Mouse (Mus musculus) cerebellum, adult 9-10 months (tissue): ENCODE data around the gene Daam1.
A peak's percentile ranks its signal among the peaks of the same experiment; 100 is the strongest.

Experiments used
- DNase-seq: peaks from one replicate; pipeline ENCODE4 v3.0.0; 2022

The Daam1 gene

DNA sequence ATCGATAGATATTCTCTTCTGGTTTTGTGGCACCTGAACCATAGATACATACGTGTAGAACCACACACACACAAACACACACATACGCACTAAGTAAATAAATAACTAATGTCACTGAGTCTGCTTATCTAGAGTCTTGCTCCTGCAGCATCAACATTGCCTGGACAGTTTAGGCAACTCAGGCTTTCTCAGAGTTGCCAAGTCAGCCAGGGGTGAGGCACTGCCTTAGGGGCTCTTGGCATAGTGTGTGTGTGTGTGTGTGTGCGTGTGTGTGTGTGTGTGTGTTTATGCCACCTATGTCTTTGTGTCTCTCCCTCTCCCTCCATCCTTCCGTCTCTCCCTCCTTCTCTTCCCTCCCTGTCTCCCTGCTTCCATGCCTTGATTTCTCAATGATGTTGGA lies 110.4 kb downstream of the Daam1 start:
- DNase-seq: no peak

DNA sequence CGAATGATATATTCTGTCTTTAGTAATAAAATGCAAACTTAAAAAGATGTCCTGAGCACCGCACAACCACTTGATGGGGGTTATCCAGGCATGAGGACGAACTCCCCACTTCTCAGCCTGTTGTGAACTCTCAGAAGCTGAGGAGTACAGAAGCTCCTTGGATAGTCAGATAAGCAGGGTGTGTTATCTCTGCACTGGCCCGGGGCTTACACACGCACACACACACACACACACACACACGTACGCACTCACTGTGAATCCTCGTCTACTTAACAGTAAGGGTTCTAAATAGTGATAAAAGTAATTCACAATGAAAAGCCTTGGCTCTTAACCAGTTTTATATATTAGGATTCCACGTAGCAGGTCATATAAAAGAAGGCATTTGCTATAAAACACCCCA lies 112.2 kb downstream of the Daam1 start:
- DNase-seq: no peak

DNA sequence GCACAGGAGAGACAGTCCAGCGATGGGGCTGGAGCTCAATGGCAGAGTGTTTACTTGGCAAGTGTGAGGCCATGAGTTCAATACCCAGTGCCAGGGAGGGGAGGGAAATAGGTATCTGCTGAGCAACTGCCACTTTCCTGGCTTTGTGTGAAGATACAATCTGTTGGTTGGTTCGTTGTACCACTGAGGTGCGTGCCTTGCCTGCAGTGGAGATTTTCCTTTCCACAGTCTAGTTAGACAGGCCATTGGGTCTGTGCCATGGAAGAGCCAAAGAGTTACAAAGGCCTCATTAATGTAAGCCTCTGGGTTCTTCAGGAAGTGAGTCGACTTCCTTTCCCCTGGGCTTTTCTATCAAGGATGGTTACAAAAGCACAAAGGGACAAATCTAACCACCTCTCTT lies 112.8 kb downstream of the Daam1 start:
- DNase-seq: no peak

DNA sequence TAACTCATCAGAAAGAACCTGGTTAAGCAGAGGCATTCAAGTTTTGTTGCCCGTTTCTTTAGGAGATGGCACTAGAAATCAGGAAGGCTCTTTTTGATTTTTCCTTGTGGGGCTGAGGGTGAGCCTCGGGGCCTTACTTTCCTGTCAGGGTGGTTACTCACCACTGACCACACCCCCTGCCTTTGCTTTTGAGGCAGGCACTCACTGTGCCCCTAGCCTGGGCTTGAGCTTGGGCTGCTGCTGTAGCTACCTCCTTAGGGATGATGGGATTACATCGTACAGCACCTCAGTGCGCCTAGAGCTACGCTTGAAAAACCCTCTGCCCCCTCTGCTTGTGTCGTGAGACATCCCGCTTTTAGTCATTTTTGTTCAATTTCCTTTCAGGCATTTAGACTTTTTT lies 115.0 kb downstream of the Daam1 start:
- no peak for DNase-seq

DNA sequence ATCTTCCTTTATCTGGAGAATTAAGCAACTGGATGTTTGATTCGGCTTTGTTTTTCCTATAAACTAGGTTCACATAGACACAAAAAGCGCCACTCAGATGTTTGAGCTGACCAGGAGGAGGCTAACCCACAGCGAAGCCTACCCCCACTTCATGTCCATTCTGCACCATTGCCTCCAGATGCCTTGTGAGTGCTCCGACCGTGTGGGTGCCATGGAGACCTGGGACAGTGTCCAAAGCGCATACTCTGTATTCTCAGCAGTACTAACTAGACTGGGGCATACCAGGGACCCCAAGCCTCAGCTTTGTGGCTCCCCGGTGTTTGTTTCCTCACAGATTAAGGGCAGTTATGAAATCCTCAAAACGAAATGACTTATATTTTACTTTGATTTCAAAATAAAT lies 115.6 kb downstream of the Daam1 start:
- no peak for DNase-seq

DNA sequence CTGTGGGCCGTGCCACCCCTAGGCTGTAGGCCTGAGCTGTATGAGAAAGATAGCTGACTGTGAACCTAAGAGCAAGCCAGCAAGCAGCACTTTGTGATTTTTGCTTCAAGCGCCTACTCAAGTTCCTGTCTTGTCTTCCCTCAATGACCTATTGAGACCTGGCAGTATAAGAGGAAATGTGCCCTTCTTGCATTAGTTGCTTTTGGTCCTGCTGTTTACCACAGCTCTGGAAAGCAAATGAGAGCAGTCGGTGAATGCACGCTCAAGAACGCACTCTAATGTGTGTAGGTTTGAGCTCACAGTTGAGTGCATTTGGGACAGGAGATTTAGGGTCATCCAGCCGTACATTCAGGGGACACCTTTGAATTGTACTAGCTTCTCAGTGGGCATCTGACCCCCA lies 118.1 kb downstream of the Daam1 start:
- no peak for DNase-seq

DNA sequence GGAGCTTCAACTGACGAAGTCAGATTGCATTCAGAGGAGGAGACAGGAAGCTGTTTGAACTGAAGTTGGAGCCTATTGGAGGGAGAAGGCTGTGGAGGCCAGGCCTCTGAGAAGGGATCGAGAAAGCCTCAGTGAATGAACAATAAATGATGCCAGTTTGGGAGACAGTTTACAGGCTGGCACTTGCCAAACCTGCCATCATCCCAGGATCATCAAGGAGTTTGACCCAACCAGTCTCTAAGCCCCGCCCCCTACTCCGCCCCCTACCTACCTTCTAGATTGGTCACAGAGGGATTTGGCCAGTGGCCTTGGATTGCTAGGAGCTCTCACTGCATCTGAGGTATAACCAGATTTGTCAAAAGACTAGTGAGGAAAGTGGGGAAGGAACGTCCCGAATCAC lies 118.7 kb downstream of the Daam1 start:
- no peak for DNase-seq

DNA sequence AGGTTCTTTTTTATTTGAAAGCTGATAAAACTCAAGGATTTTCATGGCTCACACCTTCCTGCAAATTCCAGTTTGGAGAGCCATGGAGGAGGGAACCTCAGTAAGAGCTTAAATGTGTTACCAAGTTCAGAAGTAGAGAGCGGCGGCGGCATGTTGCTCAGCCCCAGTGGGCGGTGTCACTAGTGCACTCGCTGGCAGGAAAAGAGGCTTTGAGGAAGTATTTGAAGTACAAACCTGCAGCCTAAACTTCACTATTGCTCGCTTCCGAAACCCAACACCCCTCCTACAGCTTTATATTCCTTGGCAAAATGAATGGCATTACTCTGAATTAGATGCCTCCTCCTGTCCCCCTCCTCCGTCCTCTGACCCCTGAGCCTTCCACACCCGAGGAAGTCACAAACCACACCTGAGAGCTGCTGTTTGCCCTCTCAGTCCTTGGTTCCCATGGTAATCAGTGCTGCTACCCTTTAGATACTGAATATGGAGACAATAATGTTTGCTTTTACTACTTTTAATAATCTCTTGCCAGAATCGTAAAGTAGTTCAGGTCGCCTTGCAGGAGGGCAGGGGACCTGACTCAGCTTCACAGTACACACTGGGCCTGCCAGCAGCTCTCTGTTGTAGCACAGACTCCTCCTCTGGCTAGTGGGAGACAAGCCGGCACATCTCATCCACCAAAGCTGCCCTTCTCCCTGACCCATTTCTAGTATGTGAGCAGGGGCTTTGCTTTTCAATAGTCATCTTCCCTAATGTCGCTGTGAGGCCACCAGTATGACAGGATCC lies 119.4 kb downstream of the Daam1 start:
- DNase-seq: no peak

DNA sequence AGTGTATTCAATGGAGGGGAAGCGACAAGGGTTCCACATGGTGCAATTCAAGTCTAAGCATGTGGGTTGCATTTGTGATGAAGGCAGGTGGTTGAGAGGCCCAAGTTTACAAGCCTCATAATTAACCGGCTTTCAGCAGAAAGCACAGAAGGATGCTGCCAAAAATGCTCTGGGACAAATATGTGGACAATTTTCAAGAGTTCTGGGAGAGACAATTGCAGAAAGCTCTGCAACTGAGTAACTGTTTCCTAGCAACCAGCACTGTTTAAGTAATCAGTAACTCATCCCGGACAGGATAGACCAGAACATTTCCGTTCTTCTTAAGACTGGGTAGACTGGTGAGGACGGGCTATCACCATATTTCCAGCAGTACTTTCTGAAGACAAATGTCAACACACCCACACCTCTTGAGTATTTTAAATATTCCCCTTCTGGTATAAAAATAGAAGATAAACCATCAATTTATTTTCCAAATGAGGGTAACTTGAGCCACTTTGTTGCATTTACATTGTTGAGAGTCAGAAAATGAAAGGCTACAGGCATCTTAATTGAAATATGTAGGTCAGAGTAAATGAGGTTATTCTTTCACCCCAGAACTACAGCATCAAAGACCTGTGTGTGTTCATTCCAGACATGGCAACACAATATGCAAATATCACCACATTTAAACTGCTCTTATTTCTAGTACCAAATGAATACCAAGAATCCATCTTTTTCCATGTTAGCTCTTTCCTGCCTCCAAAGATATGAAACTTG lies 123.5 kb downstream of the Daam1 start:
- DNase-seq: peak; percentile 24

DNA sequence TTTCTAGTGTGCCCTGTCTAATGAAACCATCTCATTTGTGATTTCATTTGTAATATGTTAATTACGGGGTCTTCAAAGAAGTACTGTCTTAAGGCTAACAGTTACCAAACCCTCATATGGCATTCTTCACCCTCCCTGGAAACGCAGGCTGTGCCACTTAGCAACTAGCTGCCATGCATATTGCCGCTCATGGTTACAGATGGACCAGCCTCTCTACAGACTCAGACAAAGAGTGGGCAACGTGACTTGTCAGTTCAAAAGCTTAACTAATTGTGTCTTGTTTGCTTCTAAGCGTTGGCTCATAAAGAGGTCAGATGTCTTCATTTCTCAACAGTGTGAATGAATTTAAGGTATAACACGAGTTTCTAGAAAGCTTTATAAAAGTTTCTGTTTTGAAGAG lies 126.1 kb downstream of the Daam1 start:
- DNase-seq: no peak

DNA sequence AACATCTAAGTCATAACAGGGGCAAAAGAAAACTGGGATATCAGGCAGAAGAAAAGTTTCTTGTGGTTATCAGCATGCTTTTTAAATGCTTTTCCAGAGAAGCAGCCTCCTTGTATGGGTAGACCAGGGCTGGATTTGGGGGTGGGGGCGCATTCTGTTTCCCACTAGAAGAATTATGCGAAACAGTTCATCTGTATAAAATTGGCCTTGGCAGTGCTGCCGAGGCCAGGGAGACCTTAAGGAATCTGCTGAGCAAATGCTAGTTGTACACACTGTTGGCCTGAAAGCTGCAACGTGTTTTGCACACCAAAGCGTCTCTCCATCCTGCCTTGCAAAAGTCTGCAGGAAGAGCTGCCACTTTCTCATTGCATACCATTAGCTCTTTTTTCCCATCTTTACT lies 126.6 kb downstream of the Daam1 start:
- no peak for DNase-seq

DNA sequence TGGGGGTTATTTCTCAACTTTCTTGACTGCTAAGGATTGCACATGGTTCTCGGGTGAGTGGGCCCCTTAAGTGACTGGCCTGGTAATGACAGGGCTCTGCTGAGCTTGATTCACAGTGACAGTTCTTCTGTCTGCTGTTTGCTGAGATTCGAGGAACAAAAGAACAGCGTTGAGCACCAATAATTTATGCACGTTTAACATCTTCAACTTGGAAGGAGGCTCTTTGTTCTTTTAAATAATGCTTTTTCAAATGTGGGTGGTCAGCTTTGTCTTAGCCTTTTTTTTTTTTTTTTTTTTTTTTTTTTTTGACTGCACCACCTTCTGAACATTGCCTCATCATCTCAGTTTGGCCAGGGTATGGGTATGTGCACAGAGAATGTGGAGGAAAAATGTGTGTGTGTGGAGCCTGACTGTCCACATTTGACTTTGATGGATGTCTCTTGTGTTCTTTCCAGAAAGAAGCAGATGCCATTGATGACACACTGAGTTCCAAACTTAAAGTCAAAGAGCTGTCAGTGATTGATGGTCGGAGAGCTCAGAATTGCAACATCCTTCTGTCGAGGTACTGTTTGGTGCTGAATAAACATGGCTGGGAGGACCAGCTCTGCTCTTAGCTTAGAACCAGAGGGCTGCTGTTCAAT lies 128.6 kb downstream of the Daam1 start:
- DNase-seq: no peak

DNA sequence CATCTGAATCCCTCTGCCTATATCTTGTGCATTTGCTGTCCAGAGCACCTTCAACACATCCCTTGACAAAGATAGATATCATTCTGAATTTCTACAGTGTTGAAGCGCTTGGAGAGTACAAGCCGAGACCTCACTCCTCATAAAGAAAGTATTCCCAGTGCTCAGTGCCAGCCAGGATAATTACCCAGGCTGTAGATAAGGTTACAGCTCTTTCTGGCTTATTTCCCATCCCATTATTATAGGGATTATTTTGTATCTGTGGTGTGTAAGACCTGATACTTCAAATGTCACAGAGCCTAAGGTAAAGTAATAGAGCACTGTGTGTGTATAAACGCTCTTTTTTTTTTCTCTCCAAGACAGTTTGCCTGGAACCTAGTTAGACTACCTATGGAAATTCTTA lies 130.8 kb downstream of the Daam1 start:
- DNase-seq: no peak

DNA sequence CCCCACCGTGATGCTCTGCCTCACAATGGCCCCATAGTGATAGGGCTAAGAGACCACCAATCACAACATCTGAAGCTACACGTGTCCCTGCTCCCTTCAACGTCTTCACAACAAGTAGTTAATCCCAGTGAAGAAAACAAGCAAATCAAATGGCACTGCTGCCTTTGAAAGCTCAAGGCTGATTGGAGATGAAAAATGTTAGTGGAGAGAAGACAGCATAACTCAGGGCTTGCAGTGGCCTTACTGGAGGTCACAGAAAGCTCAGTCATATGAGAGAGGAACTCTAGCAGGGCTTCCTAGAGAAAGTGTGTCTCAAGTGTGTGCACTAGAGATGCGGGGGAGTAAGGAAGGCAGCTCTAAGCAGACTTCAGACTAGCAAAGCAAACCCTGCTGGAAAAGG lies 131.7 kb downstream of the Daam1 start:
- DNase-seq: no peak

DNA sequence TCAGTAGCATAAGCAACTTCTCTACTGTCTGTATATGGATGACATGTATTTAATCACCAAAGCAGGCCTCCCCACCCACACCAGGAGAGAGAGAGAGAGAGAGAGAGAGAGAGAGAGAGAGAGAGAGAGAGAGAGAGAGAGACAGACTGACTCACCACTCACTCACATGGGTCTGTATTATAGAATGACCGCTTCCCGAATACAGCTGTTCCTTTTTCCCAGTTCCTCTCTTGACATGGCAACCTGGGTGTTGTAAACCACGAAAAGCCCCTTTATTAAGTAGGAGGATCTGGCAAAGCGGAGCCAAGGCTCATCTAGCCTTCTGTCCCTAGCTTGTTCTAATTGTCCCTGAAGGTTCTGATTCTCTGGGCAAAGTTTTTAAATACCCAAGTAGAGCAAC lies 137.7 kb downstream of the Daam1 start:
- DNase-seq: no peak

DNA sequence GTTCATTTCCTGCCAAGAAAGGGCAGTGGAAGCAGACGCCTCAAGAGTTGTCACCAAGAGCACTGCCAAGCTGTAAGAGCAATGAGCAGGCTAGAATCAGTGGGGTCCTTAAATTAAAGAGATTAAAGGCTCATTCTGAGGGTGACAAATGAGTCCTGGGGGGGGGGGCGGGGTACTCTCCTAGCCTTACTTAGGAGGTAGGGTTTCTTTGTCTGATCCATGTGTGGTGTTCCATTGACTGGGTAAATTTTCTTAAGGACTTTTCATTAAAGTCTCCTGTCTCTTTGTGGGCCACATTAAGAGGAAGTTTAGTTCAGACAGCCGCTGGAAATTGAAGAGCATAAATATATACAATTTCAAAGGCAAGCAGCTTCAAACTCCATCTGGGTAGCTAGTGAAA lies 138.1 kb downstream of the Daam1 start:
- DNase-seq: no peak

DNA sequence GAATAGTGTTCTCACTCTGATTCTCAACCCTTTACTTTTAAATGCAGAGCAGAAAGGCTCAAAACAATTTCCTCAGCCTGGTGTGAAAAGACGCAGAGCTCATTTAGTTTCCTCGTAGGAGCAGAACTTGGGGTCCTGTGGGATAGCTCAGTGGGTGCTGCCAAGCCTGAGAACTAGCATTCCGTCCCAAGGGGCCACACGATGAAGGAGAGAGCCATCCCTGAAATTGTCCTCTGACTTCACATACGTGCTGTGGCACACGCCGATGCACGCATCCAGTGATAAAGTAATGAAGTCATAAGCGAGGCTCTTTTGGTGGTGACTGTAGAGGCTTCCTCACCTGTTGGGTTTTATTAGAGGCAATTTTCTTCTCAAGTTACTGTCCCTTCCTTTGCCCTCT lies 138.6 kb downstream of the Daam1 start:
- DNase-seq: no peak

DNA sequence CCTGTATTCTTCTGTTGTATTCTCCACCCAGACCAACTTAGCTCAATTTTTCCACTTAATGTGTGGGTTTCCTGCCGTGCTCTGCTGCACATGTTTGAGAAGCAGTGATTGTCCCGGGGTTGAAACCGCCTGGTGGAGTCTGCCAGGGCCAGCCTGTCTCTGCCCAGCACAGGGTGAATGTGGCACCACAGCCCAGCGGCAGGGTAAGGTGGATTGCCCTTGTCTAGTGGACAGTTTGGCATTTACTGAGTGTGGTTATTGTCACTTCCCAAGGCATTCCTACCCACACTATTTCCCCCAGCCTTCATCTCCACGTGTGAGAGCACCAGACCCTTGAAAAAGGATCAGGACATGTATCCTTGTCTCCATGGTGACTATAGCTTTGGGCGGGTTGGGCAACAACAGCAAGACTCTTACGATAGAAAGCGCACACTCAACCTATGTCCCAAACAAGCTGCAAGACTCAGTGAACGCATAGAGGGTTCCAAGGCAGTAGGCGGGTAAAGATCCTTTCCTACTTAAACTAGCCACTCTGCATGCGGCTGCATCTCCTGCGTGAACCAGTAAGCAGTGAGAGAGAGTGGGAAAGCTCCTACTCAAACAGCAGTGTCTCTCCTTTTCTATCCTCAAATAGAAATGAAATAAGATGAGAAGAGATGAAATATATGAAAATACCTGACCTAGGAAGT lies 139.2 kb downstream of the Daam1 start:
- no peak for DNase-seq

DNA sequence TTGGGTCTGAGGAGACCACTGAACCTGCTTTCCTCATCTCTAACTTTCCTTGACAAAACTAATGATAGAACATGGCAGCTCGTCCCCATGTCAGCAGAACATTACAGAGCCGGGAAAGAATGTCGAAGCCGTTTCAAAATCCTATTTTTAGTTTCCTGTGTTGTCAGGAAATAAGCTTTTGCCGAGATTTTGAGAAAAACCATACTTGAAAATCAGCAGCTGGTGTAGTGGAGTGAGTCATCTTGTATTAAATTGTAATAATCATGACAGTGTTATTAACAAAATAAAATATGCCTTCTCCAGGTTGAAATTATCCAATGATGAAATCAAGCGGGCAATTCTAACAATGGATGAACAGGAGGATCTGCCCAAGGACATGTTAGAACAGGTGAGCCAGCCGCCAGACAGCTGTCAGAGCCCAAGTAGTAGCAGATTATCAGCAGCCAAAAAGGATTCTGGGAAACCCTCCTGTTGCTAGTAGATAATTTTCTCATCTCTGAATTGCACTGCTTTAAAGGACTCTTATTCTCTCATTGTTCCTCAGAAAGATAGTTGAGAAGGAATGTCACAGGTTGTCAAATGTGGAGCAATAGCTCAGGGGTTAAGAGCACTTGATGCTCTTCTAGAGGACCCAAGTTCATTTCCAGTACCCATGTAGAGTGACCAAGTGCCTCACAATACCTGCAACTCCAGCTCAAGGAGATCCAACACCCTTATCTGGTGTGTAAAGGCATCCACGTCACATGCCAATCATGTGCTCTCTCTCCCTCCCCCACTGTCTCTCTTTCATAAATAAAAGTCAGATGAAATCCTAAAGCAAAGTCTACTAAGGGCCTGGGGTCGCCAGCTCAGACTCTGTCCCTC lies 140.1 kb downstream of the Daam1 start:
- no peak for DNase-seq

DNA sequence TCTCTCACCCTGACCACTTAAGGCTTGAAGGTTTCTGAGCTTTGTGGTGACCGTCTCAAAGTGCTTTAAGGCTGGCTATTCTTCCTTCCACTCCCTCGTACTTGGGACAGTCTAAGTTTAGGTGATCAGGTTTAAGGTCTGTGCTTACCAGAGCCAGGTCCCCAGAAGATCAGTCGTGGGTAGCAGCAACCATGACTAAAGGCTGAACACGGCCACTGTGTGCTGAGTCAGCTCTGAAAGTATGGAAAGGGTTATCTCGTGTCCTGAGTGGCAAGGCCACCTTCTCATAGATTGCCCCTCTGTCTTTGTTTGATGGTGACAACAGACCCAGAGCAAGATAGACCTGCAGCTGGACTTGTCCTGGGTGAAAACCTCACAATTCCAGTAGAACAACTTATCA lies 141.2 kb downstream of the Daam1 start:
- no peak for DNase-seq

DNA sequence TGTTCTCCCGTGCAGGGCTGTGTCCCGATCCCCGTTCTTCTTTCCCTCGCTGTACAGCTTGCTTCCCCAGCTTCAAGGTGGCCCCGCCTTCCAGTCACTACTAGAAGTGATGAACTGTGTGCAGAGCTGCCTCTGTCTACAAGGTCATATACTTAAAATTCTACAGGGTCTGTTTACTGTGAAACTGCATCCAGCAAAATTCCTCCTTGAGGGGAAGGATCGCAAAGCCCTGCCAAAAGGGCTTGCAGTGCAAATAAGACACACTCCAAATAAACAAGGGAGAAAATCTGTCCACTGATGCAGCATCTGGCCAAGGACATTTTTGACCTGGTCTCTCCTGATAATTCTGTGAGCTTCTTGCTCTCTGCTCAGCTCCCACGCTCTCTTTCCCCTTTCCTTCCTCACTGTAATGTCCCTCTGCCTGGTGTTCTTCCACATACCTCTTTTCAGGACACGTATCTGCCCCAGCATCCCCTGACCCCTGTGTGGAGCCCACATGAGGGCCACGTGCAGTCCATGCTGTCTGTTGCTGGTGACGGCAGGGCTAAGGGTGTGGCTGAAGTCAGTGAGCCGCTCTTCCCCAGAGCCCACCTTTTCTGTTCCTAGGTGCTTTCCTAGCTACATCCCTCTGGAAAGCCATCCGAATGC lies 141.9 kb downstream of the Daam1 start:
- DNase-seq: no peak

DNA sequence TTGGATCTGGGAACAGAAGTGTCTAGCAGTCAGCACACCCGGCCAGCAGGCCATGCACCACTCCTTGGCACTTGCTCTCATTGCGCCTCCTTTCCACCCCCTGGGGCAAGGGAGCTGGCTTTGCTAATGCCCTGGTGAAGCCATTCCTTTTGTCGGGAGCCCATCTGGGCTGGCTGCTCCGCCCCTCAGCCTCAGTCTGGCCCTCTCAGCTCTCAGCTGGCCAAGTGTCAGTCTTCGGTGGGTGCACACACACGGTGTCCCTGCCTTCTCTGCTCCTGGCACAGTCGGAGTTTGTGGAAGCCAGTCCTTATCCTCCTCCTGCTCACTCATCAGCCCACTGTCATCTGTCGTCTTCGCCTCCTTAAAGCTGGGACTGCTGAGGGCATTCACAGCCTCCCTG lies 142.7 kb downstream of the Daam1 start:
- DNase-seq: peak; percentile 25
